Mouse (Mus musculus): ENCODE measurements around the gene Fgf10.

Gene Fgf10

DNA sequence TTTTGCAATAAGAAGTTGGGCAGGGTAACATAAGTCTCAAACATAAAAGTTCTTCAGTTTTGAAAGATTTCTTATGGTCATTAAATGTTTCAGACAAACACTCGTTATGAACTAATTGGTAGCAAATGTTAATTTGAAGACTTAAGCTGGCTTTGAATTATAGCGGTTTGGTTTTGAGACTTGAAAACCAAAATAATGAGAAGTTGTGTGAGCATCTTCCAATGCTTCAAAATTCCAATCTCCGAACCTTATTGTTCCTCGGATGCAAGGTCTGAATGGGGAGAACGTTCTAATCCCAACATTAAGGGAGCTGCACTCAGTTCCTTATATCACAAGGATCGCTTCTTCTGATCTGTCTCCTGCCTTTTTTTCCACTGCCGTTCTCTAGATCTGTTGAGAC is at the start of gene Fgf10:
Gene Fgf10, plus strand, starts transcription at position 301 of the 400 bp plus-strand sequence.
- no peak for DNase-seq (ENCODE audit: low read depth)

DNA sequence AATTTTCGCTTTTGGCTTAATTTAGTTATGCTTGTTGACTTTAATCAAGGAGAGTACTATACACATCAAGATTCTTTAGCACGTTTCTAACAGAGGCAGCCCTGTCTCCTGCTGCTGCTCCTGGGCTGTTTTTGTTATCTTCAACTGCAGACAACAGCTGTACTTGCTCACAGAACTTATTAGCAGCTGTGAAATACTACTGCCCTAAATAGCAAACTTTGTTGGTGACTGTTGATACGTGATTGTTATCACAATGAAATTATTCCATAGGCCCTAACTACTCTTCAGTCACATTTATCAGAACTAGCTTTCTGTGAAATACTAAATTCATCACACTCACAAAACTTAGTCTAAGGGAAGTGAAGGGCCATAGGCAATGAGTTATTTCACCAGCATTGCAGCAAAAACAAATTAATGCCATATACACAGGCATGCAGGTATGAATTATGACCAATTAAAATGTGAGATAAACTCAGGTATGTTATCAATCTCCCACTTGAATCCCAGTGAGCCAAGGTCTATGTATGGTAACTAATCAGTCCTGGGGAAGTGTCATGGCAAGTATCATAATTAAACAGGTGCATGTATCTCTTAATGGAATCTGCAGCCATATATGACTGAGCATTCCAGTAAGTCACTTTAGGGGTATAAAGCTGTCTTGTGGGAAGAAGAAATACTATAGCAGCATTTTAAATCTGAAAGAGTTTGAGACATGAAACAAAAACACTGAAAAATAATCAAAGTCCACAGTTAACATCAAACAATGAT is 39.7 kb upstream of the Fgf10 start:
- peak; percentile 42 for DNase-seq (ENCODE audit: low read depth)

DNA sequence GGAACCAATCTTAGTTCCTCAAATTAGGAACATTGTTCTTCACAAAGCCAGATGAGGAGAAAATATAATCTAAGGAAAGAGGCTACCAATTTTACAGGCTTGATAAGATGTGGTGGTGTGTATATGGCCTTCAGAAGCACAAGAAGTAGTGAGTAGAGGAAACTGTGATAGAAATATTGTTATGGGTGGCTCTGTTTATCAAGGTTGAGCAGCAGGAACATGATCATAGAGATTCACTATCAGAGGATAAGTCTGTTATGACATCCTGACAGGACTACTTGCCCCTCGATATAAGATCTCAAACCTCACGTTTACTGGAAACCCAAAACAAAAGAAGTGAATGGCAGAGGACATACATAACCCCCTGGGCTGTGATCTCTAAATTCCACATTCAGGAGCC is 38.1 kb upstream of the Fgf10 start:
- DNase-seq (ENCODE audit: low read depth): peak; percentile 9

DNA sequence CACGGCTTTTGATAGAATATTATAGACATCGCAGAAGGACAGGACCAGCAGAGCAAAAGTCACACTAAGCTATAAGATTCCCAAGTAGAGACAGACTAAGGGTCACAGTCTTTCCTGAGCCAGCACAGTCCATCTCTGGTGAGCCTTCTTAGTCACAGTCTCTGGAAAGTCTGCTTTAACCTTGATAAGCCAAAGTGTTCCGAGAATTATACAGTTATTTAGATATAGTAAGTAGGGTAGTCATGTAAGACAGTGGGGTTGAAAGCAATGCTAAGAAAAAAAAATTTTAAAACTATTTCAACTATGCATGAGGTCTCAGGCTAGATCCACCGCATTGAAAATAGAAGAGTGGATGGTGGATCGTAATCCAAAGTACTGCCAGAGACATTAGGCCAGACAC is 33.5 kb upstream of the Fgf10 start:
- no peak for DNase-seq (ENCODE audit: low read depth)

DNA sequence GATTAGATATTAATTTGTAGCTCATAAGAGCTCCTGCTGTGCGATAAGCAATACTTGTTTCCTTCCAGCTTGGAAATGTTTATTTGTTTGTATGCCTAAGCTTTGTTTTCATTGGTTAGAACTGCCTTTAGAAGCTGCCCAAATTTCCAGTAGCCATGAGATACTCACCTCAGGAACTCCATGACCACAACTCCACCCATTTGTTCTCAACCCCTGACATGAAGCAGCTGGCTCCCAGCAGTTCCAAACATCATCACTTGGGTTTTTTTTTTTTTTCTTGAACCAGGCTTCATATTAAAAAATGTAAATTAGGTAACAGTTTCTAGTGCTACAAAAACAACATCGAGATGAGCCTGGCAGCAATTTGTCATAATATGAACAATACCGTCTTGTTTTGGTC is 27.0 kb upstream of the Fgf10 start:
- no peak for DNase-seq (ENCODE audit: low read depth)

DNA sequence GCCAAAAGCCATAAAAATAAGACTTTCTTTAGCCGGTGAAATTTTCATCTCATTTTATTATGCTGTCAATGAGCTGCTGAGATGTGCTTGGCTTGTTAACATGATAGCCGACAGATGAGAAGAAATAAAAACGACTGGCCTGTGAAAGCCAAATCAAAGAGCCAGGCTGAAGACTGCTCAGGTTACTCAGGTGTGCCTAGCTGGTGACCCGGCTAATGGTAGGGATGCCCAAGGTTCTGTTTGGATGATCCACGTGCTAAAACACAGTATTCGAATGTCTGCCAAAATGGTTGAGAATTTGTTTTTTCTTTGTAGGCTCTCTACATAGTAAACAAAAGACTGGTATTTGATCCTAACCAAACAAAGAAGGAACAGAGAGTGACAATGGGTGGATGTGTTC is 26.5 kb upstream of the Fgf10 start:
- no peak for DNase-seq (ENCODE audit: low read depth)

DNA sequence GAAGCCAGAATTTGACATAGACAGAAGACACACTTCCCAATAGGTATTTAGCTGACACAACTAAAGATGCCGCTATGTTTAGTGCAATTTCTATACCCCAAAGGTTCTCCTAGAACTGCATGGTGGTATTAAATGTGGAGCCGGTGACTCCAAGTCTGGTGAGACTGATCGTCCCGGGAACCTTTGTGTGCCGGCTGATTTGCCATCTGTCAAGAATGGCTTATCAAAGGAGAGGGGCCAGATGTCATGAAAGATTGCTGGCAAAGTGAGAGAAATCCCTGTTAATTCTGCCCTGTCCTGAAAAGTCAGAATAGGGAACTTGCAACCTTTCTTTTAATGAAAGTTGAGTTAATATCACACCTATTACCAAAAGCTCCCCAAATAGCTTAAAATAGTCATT is 12.6 kb upstream of the Fgf10 start:
- DNase-seq (ENCODE audit: low read depth): no peak

DNA sequence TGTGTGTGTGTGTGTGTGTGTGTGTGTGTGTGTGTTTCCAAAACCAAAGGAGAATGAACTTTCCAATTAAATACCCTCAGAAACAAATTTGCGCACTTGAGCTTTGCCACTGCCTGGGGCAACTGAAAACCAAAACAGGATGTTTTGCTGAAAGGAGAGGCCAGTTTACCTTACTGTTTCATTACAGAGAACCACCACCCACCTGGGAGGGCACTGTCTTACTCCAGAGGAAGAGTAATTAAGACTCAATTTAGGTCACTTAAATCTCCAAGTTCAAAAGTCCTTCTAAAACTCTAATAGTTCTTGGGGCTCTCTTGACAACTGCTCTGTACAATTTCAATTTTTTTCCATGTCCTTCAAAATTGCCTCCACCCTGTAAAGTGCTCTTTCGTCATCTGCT is 11.6 kb upstream of the Fgf10 start:
- no peak for DNase-seq (ENCODE audit: low read depth)

DNA sequence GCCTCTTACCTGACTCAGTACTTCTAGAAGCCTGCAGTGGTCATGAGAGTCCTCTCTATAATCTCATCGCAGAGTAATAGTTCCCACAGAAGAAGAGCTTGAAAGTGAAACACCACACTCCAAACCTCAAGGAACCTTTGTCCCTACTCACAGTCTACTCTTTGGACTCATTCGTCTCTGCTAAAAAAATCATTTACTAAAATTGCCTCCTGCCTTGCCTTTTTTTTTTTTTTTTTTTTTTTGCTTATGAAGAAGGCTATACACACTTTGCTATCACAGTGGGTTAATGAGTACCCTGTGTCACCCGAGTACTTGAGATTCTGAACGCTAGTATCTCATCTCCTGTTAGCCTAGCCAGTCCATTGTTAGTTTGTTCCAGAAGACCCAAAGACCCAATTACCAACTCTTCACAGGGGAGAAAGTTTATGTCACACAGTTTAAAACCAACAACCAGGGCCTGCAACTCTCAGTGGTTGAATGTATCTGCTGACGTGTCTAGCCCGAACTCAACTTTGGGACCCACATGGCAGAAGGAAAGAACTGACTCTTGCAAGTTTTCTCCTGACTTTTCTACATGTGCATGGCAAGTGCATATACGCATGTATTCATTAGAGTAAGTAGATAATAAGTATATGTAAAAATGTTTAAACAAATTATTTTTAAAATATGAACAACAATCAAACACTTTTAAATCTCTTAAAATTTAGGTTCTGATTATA is 10.8 kb upstream of the Fgf10 start:
- DNase-seq (ENCODE audit: low read depth): no peak

DNA sequence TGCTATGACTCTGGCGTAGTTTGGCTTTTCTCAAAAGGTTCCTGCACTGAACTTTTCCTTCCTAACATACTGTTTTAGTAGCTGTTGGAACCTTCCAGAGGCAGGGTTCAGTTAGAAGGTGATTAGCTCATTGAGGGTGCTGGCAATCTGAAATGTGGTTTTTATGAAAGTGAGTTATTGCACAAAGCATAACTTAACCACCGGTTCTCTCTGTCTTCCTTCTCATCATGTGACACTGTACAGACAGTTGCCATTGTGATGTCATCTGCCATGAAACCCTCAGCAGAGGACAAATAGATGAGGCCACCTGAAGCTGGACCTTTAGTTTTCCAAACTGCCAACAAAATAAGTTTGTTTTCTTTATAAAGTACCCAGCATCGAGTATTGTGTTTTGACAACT is 7.9 kb upstream of the Fgf10 start:
- DNase-seq (ENCODE audit: low read depth): no peak

DNA sequence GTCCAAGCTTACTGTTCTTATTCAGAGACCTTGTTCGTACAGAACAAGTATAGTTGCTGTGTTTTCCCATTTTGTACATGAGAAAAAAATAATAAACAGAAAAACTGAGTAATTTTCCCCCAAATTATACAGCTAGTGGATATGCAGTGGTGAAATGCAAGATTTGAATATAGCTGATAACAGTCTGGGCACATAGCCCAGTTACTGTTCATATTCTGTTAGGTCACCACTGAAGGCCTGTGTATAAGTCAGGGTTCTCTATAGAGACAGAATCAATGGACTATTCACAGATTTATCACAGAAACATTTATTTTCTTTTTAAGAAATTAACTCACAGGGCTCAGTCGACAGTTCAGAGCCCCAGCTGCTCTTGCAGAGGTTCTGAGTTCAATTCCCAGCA is 4.7 kb upstream of the Fgf10 start:
- no peak for DNase-seq (ENCODE audit: low read depth)

DNA sequence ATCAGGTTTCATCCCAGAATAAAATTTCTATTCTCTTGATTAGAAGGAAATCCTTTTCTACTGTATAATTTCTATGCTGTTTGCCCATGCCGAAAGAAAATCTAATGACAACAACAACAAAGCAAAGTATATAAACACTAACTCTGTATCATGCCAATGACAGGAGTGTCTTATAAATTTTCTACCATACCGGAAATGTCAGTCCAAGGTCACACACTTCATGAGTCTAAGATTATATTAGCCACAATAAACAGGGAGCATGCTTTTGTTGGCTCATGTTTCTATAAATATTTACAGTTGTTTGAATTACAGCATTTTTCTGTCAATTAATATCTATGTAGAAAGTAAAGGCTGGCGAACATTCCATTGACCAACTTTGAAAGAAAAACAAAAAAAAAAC is 9.6 kb downstream of the Fgf10 start:
- DNase-seq (ENCODE audit: low read depth): no peak

DNA sequence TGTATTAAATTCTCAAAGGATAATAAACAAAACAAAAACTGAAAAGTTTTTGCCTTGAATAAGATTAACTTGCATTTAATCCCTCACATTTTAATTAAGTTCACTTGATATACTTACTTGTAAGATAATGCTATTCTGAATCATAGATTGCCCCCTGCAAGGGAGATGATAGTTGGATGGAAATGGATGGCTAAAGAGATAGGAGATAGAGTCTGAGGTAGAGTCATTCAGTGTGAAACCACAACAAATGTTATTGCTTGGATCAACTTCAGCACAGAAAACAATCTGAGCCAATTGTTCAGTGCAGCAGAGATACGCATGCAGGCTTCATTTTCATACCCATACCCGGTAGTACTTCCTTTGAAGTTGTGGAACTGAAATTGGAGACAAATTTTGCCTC is 23.5 kb downstream of the Fgf10 start:
- no peak for DNase-seq (ENCODE audit: low read depth)

DNA sequence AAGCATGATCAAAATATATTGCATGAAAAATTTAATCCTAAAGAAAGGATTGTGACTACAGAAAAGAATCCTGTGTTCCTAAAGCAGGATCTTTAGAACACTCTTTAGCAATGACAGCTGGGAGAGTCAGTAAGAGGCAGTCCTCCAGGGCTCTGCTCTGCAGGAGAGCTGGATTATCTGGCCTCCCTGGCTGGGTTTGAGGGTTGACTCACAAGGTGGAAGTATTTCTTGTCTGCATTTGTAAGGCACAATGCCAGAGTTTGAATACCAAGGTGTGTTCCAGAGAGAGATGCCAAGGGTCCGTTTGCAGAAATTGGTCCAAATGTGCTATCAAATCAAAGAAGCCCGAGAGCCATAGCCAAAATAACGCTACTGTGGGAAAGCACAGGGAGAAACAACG is 25.5 kb downstream of the Fgf10 start:
- DNase-seq (ENCODE audit: low read depth): no peak

DNA sequence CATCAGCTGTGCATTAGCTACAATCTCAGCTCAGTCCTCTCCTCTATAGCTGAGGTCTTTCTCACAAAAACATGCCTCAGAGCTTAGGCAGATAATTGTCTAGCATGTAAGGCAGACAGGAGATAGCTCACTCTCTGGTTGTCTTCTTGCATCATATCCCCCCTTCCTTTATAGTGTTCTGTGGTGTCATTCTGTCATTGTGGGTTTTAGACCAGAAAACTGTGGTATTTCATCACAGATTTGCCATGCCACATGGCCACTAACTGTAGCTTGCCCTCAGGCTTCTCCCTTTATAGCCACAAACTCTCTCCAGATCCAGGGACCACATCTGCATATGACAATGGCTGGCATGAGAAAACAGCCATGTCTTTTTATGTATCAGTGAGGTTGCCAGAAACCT is 34.1 kb downstream of the Fgf10 start:
- no peak for DNase-seq (ENCODE audit: low read depth)

DNA sequence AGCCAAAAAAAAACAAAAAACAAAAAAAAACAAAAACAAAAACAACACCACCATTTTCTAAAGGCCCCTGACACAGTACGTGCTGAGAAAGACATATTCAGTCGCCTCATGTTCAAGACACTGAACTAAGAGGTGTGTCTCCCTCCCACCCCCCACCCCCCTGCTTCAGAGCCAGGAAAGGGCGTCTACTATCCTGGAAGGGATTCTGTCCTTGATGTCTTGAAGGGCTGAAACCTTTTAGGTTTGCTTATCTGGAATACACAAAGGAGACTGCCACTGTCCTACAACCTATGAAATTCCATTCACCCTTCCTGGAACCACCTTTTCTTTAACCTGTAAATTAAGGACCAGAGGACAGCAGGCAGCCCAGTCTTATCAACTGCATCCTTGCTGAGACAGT is 36.1 kb downstream of the Fgf10 start:
- no peak for DNase-seq (ENCODE audit: low read depth)

DNA sequence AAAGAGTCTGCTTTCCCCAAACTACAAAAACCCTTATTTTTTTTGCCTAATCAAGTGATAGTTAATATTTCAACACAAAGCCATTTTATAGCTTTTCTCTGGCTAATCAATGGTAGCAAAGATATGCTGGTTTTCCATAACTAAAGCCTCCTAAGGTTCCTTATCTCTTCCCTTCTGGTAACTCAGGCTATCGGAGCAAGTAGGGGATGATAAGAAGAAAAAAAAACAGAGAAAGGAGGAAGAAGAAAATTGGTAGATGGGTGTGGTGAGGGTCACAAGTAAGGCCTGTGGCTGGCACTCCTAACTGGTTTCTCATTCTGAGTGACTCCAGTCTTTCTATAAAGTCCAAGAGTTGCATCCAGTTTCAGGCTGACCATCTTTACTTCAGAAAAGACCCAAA is 40.3 kb downstream of the Fgf10 start:
- no peak for DNase-seq (ENCODE audit: low read depth)

DNA sequence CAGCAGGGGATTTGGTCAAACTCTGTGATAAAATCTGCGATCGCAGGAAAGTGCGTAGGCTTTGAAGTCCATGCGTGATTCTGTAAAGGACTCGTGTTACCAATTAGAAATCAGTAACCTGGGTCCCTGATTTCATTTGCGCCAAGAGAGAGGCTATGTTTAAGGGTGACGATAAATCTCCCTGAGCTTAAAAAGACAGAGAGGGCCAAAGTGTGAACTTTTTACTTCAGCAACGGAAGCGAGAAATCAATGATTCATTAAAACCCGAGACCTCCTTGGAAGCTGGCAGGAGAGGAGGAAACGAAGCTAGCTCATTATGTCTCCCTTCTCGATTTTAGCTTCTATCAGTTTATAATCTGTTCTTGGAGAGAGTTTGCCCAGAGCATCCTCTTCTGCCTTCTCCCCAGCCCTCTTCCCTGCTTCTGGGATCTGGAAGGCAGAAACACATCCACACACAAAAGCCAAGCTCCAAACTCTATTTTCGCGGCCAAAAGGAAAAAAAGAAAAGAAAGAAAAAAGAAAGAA is 44.1 kb downstream of the Fgf10 start:
- DNase-seq (ENCODE audit: low read depth): no peak

DNA sequence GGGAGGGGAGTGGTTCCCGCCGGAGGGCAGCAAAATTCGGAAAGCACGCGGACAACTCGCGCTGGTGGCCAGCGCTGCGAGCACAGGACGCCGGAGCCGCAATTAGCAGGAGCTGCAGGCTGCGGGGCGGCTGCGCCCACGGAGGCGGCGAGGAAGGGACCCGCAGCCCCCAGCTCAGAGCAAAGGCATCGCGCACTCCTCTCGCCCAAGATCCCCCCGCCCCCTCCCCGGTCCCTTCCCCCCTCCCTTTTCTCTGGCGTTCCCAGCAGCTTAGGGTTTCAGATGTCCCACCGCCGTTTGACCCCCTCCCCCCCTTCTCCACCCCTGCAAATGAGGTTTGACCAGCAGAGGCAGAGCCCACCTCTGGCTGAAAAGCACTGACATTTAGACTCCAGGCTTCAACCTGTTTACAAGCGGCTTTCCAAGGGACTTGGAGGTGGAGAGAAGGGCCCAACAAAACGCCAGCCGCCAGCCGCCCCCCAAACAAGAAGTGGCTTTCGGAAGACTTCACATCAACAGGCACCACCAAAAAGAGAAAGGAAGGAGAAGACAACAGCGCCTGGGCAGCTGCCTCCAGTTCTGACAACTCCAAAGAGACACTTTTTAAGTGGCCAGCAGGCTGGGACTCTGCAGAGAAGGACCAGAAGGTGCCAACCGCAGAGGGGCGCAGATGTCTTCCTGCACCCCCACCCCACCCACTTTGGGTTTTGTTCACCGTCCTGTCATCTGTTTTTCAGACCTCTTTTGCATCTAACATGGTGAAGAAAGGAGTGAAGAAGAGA is 44.9 kb downstream of the Fgf10 start:
- no peak for DNase-seq (ENCODE audit: low read depth)

DNA sequence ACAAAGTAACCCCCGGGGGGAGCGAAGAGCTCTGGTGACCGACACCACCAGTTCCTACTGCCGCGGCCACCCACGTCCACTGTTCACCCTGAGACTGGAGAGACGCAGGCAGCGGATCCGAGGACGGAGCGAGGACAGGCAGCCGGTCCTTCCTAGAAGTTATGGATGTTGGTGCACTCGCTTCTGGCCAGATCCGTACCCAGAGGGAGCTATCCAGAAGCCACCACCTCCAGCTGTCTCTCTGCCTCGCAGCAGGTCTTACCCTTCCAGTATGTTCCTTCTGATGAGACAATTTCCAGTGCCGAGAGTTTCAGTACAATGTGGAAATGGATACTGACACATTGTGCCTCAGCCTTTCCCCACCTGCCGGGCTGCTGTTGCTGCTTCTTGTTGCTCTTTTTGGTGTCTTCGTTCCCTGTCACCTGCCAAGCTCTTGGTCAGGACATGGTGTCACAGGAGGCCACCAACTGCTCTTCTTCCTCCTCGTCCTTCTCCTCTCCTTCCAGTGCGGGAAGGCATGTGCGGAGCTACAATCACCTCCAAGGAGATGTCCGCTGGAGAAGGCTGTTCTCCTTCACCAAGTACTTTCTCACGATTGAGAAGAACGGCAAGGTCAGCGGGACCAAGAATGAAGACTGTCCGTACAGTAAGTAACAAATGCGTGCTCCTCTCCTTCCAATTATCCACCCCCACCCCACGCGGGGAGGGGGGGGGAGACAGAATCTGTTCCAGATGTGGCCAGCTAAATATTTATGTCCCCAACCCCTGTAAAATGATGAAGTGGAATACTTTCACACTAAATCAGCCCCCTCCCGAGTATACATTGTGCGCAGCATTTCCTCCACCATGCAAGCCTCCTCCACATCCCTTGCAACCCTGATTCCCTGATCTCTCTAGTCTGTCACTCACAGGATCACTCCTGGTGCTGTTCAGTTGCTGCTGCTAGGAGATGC is 45.8 kb downstream of the Fgf10 start:
- no peak for DNase-seq (ENCODE audit: low read depth)

DNA sequence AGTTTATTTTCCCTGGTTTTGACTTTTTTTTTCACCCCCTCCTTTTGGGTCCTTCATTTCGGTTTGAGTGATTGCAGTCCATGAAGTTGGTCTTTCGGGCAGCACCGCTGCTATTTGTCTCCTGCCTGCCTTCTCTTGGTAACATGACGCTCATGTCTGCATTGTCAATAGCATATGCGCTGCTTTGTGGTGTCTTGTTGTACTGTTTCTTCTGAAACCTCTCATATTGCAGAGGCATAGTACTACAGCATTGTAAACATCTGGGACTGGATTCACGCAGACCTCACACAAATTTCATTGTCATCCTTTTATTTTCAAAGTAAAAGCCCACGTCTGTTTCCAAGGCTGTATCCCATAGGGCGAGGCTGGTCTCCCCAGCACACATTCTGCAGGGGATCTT is 46.7 kb downstream of the Fgf10 start:
- no peak for DNase-seq (ENCODE audit: low read depth)

DNA sequence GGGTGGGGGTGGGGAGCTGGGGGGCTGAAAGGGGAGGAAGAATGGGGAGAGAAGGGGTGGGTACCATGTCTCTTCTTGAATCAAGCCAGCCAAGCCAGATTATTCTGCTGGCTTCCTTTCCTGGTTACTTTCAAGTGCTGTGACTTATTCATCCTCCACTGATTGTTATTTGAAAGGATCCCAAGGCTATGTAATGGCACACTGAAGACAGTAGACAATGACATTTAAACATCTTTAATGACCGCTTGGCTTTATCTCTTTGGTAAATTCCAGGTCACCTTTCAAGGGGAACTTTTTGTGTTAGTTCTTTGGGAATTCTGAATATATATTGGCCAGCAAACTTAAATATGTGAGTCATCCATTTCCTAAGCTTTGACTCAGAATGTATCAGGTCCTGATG is 47.1 kb downstream of the Fgf10 start:
- DNase-seq (ENCODE audit: low read depth): no peak

Data from c-Kit-positive CD71-positive TER-119-negative erythroid progenitor cells, embryonic 14.5 days (primary cell).